Mouse (Mus musculus): ENCODE measurements around the gene Gm12216.

- TF ChIP-seq CTCF (IDR thresholded peaks at IDR 0.05; ENCODE audit: insufficient read depth, low read length) (no peak), POLR2A (IDR thresholded peaks at IDR 0.05; ENCODE audit: borderline replicate concordance, extremely low read depth, low read depth, low read length) (no peak)
Measured at GRCm38 (mm10) chr11:53771001-53771744, 87.9 kb downstream of the Gm12216 start.
